Mouse (Mus musculus) MEL (cell line): ENCODE results near the gene Ess2. TPM values are rescaled to one million over a fixed set of nuclear protein-coding genes. Genes with fewer than 3 reads are reported as not detected.

Experiments
- DNase-seq: peaks from one replicate; pipeline ENCODE4 v3.0.0; 2011; ENCODE audit warnings: low read depth, low spot score
- H3K27ac ChIP-seq: 2 replicates; pipeline ENCODE4 v1.5.1; 2012; ENCODE audit warnings: low read depth, mild to moderate bottlenecking, control low read depth, low read length, moderate library complexity; ENCODE audit not compliant: control insufficient read depth
- H3K27me3 ChIP-seq, 2 experiments: fragments of 150-350 bp in 1 of 2; sonication (generic) in 1 of 2; 2 replicates each; pipeline ENCODE4 v1.6.1; 2012; ENCODE audit warnings: low read length in 2 of 2, mild to moderate bottlenecking in 2 of 2, improper control_type of control experiment in 1 of 2, moderate library complexity in 1 of 2; ENCODE audit not compliant: insufficient read depth in 2 of 2, control insufficient read depth in 1 of 2
- H3K36me3 ChIP-seq, 2 experiments: 2 replicates each; pipeline ENCODE4 v1.6.1; 2012 to 2014; ENCODE audit warnings: low read length in 2 of 2, improper control_type of control experiment in 1 of 2, inconsistent platforms in 1 of 2, mild to moderate bottlenecking in 1 of 2; ENCODE audit not compliant: insufficient read depth in 2 of 2, control insufficient read depth in 1 of 2
- H3K4me1 ChIP-seq, 2 experiments: fragments of 150-350 bp in 1 of 2; sonication (generic) in 1 of 2; 2 replicates each; pipeline ENCODE4 v1.6.1; 2012; ENCODE audit warnings: low read length in 2 of 2, improper control_type of control experiment in 1 of 2, mild to moderate bottlenecking in 1 of 2; ENCODE audit not compliant: insufficient read depth in 2 of 2, control insufficient read depth in 1 of 2
- H3K4me3 ChIP-seq, 2 experiments: fragments of 150-350 bp in 1 of 2; sonication (generic) in 1 of 2; 2 replicates each; pipeline ENCODE4 v1.5.1; 2012; ENCODE audit warnings: low read depth in 2 of 2, low read length in 2 of 2, mild to moderate bottlenecking in 2 of 2, moderate library complexity in 2 of 2, control low read depth in 1 of 2, improper control_type of control experiment in 1 of 2; ENCODE audit not compliant: control insufficient read depth in 1 of 2, insufficient read depth in 1 of 2
- H3K79me2 ChIP-seq: 2 replicates; pipeline ENCODE4 v1.6.1; 2012; ENCODE audit warnings: mild to moderate bottlenecking, low read length, moderate library complexity; ENCODE audit not compliant: control insufficient read depth, poor library complexity, insufficient read depth
- H3K9ac ChIP-seq: 2 replicates; pipeline ENCODE4 v1.6.1; 2012; ENCODE audit warnings: low read depth, mild to moderate bottlenecking, control low read depth, low read length, moderate library complexity; ENCODE audit not compliant: control insufficient read depth, poor library complexity, severe bottlenecking
- H3K9me3 ChIP-seq: fragments of 150-350 bp; sonication (generic); replicated peaks from 2 replicates; pipeline ENCODE4 v1.6.1; 2012; ENCODE audit warnings: mild to moderate bottlenecking, low read length, improper control_type of control experiment, moderate library complexity; ENCODE audit not compliant: insufficient read depth
- BHLHE40 ChIP-seq: IDR thresholded peaks from 2 replicates; pipeline ENCODE4 v1.6.1; 2012; ENCODE audit warnings: low read depth, mild to moderate bottlenecking, inconsistent platforms, low read length, improper control_type of control experiment, borderline replicate concordance
- CHD1 ChIP-seq: IDR thresholded peaks from 2 replicates; pipeline ENCODE4 v1.6.1; 2012; ENCODE audit warnings: low read depth, mild to moderate bottlenecking, inconsistent platforms, low read length, improper control_type of control experiment
- CHD2 ChIP-seq: IDR thresholded peaks from 2 replicates; pipeline ENCODE4 v1.6.1; 2011; ENCODE audit warnings: low read length, improper control_type of control experiment
- E2F4 ChIP-seq: IDR thresholded peaks from 2 replicates; pipeline ENCODE4 v1.6.1; 2011; ENCODE audit warnings: low read depth, low read length, improper control_type of control experiment, borderline replicate concordance
- ELF1 ChIP-seq: IDR thresholded peaks from 2 replicates; pipeline ENCODE4 v1.6.1; 2014; ENCODE audit warnings: low read depth, mild to moderate bottlenecking, inconsistent platforms, low read length, improper control_type of control experiment, moderate library complexity
- EP300 ChIP-seq, 2 experiments: IDR thresholded peaks; 2 replicates each; pipeline ENCODE4 v1.6.1; 2011; ENCODE audit warnings: improper control_type of control experiment in 2 of 2, low read length in 2 of 2, low read depth in 1 of 2, mild to moderate bottlenecking in 1 of 2
- GATA1 ChIP-seq: IDR thresholded peaks from 2 replicates; pipeline ENCODE4 v1.6.1; 2011; ENCODE audit warnings: low read depth, low read length, improper control_type of control experiment
- HCFC1 ChIP-seq: IDR thresholded peaks from 2 replicates; pipeline ENCODE4 v1.6.1; 2012; ENCODE audit warnings: low read depth, mild to moderate bottlenecking, inconsistent platforms, low read length, improper control_type of control experiment, moderate library complexity
- JUND ChIP-seq: IDR thresholded peaks from 2 replicates; pipeline ENCODE4 v1.6.1; 2011; ENCODE audit warnings: low read depth, mild to moderate bottlenecking, improper control_type of control experiment, low read length
- MAFK ChIP-seq: IDR thresholded peaks from 2 replicates; pipeline ENCODE4 v1.6.1; 2011; ENCODE audit warnings: low read depth, mild to moderate bottlenecking, low read length, improper control_type of control experiment, borderline replicate concordance
- MAZ ChIP-seq: IDR thresholded peaks from 2 replicates; pipeline ENCODE4 v1.6.1; 2012; ENCODE audit warnings: low read depth, mild to moderate bottlenecking, inconsistent platforms, low read length, improper control_type of control experiment
- MYB ChIP-seq: IDR thresholded peaks from 2 replicates; pipeline ENCODE4 v1.6.1; 2011; ENCODE audit warnings: mild to moderate bottlenecking, low read depth, low read length, improper control_type of control experiment
- NELFE ChIP-seq: IDR thresholded peaks from 2 replicates; pipeline ENCODE4 v1.6.1; 2011; ENCODE audit warnings: low read depth, low read length, improper control_type of control experiment
- POLR2A ChIP-seq, 2 experiments: IDR thresholded peaks; 2 replicates each; pipeline ENCODE4 v1.6.1; 2011 to 2012; ENCODE audit warnings: low read length in 2 of 2, mild to moderate bottlenecking in 2 of 2, control low read depth in 1 of 2, improper control_type of control experiment in 1 of 2, low read depth in 1 of 2, moderate library complexity in 1 of 2; ENCODE audit not compliant: control insufficient read depth in 1 of 2, insufficient read depth in 1 of 2, poor library complexity in 1 of 2
- POLR2AphosphoS2 ChIP-seq: IDR thresholded peaks from 2 replicates; pipeline ENCODE4 v1.6.1; 2011; ENCODE audit warnings: low read length, improper control_type of control experiment
- POLR2AphosphoS5 ChIP-seq: IDR thresholded peaks from 2 replicates; pipeline ENCODE4 v1.6.1; 2012; ENCODE audit warnings: low read depth, borderline replicate concordance, mild to moderate bottlenecking, inconsistent platforms, low read length, moderate library complexity, mixed read lengths
- RAD21 ChIP-seq: IDR thresholded peaks from 2 replicates; pipeline ENCODE4 v1.6.1; 2011; ENCODE audit warnings: mild to moderate bottlenecking, low read depth, low read length, improper control_type of control experiment
- RCOR1 ChIP-seq: IDR thresholded peaks from 2 replicates; pipeline ENCODE4 v1.6.1; 2012; ENCODE audit warnings: low read depth, mild to moderate bottlenecking, inconsistent platforms, low read length, improper control_type of control experiment
- SMC3 ChIP-seq: IDR thresholded peaks from 2 replicates; pipeline ENCODE4 v1.6.1; 2011; ENCODE audit warnings: low read depth, low read length, improper control_type of control experiment
- TAL1 ChIP-seq: IDR thresholded peaks from 2 replicates; pipeline ENCODE4 v1.6.1; 2012; ENCODE audit warnings: mild to moderate bottlenecking, inconsistent platforms, low read length, moderate library complexity, mixed read lengths
- TCF12 ChIP-seq: IDR thresholded peaks from 2 replicates; pipeline ENCODE4 v1.6.1; 2014; ENCODE audit warnings: low read depth, mild to moderate bottlenecking, inconsistent platforms, low read length, improper control_type of control experiment, moderate library complexity
- UBTF ChIP-seq: IDR thresholded peaks from 2 replicates; pipeline ENCODE4 v1.6.1; 2012; ENCODE audit warnings: low read depth, mild to moderate bottlenecking, inconsistent platforms, low read length, improper control_type of control experiment, moderate library complexity, borderline replicate concordance; ENCODE audit not compliant: insufficient read depth
- USF2 ChIP-seq, 2 experiments: IDR thresholded peaks; 2 replicates each; pipeline ENCODE4 v1.6.1; 2011 to 2012; ENCODE audit warnings: improper control_type of control experiment in 2 of 2, low read length in 2 of 2, borderline replicate concordance in 1 of 2, inconsistent platforms in 1 of 2, low read depth in 1 of 2, mild to moderate bottlenecking in 1 of 2; ENCODE audit not compliant: insufficient read depth in 1 of 2
- ZKSCAN1 ChIP-seq: IDR thresholded peaks from 2 replicates; pipeline ENCODE4 v1.6.1; 2012; ENCODE audit warnings: low read depth, mild to moderate bottlenecking, inconsistent platforms, low read length, improper control_type of control experiment, moderate library complexity
- ZMIZ1 ChIP-seq: IDR thresholded peaks from 2 replicates; pipeline ENCODE4 v1.6.1; 2012; ENCODE audit warnings: low read depth, mild to moderate bottlenecking, inconsistent platforms, low read length, improper control_type of control experiment, moderate library complexity
- ZNF384 ChIP-seq: IDR thresholded peaks from 2 replicates; pipeline ENCODE4 v1.6.1; 2012; ENCODE audit warnings: low read depth, mild to moderate bottlenecking, inconsistent platforms, low read length, improper control_type of control experiment
- polyA plus RNA-seq, 2 experiments: library from polyadenylated mRNA; stranded (reverse) in 1 of 2; unstranded in 1 of 2; fragments of >175 nt in 1 of 2; fragments of >200 nt in 1 of 2; gene quantifications; 2 replicates each; pipeline versions ENCODE4 v1.2.1 to v1.2.4; 2012; ENCODE audit warnings: low replicate concordance in 2 of 2, low read depth in 1 of 2; ENCODE audit not compliant: insufficient read length in 2 of 2, insufficient read depth in 1 of 2, missing spikeins in 1 of 2
- total RNA-seq: library from RNA; depleted of rRNA; stranded (reverse); fragments of 300-350 nt; gene quantifications from 2 replicates; pipeline ENCODE4 v1.2.3, GENCODE M21; 2012

Gene Ess2
- total and polyA plus RNA-seq, 3 experiments: 21.7 to 26.8 TPM; not detected in 1

- Histone ChIP-seq H3K27me3 (no peaks in the 10 kb centered on the region), H3K4me3 (no peak within 1 kb of the TSS), H3K9me3 (no peaks in the 10 kb centered on the region), H3K27ac (no peak within 1 kb of the TSS), H3K36me3 (peaks cover 0 to 11% of the 10 kb centered on the region in 2 experiments; a peak in 1 of 4 replicates), H3K4me1 (peaks cover 6 to 14% of the 10 kb centered on the region in 2 experiments), H3K9ac (no peak within 1 kb of the TSS), H3K79me2 (peaks cover 16% of the 10 kb centered on the region)
- TF ChIP-seq RAD21: no peak
- TF ChIP-seq MAFK: no peak
- TF ChIP-seq UBTF: no peak
- TF ChIP-seq POLR2AphosphoS5: no peak
- TF ChIP-seq RCOR1: no peak
- TF ChIP-seq MAZ: no peak
- TF ChIP-seq ZKSCAN1: no peak
- TF ChIP-seq ZMIZ1: no peak
- DNase-seq: no peak
These were observed 17.2 kb downstream of the Ess2 start, which contains the start of gene Tssk1 for GRCm38 (mm10) chr16:17893923-17894322. TSS of gene Tssk1 (plus strand) at chr16:17894223.

GRCm38 (mm10) chr16:17892606-17893005 is 18.5 kb downstream of the Ess2 start:
- Histone ChIP-seq H3K27me3 (no peaks in the 10 kb centered on the region), H3K4me3 (no peak overlapping the region), H3K27ac (no peak overlapping the region), H3K9ac (no peak overlapping the region), H3K9me3 (no peaks in the 10 kb centered on the region), H3K4me1 (peaks cover 6 to 14% of the 10 kb centered on the region in 2 experiments), H3K79me2 (peaks cover 16% of the 10 kb centered on the region), H3K36me3 (peaks cover 0 to 11% of the 10 kb centered on the region in 2 experiments; a peak in 1 of 4 replicates)
- TF ChIP-seq ELF1 (no peak), GATA1 (no peak), USF2 (IDR thresholded peaks at IDR 0.05; ENCODE audit: borderline replicate concordance in 1 of 2, insufficient read depth in 1 of 2, low read depth in 1 of 2, low read length in 2 of 2) (no peak), UBTF (no peak), CHD2 (no peak), NELFE (no peak)
- DNase-seq: no peak

- peak; percentile 96 for DNase-seq
- Histone ChIP-seq H3K27me3 (no peaks in the 10 kb centered on the region), H3K4me1 (peaks cover 6 to 18% of the 10 kb centered on the region in 2 experiments), H3K9me3 (no peaks in the 10 kb centered on the region), H3K4me3 (peak within 1 kb of the TSS; percentile 97 to 100), H3K36me3 (peaks cover 0 to 15% of the 10 kb centered on the region in 2 experiments; a peak in 3 of 4 replicates), H3K9ac (peak within 1 kb of the TSS; percentile 98), H3K27ac (peak within 1 kb of the TSS; percentile 59), H3K79me2 (peaks cover 21% of the 10 kb centered on the region)
- TF ChIP-seq JUND: no peak
- TF ChIP-seq MYB: no peak
- peak; percentile 82 to 91; a peak in 3 of 4 replicates for TF ChIP-seq POLR2A (IDR thresholded peaks at IDR 0.05; ENCODE audit: control insufficient read depth in 1 of 2, insufficient read depth in 1 of 2, low read depth in 1 of 2, low read length in 2 of 2, poor library complexity in 1 of 2)
- TF ChIP-seq MAFK: no peak
- no peak for TF ChIP-seq ZNF384
- no peak for TF ChIP-seq USF2 (IDR thresholded peaks at IDR 0.05; ENCODE audit: borderline replicate concordance in 1 of 2, insufficient read depth in 1 of 2, low read depth in 1 of 2, low read length in 2 of 2)
- no peak for TF ChIP-seq CHD1
- TF ChIP-seq BHLHE40: no peak
- TF ChIP-seq SMC3: no peak
- no peak for TF ChIP-seq EP300 (IDR thresholded peaks at IDR 0.05; ENCODE audit: low read depth in 1 of 2, low read length in 2 of 2)
- no peak for TF ChIP-seq ZKSCAN1
- peak; percentile 49; the same call in 1 of the 2 replicates for TF ChIP-seq HCFC1
- peak; percentile 75 for TF ChIP-seq POLR2AphosphoS2
- no peak for TF ChIP-seq E2F4
- 0 out of 2 replicates have a peak, but pooled peaks have one; percentile 19 for TF ChIP-seq TCF12
- TF ChIP-seq NELFE: peak; percentile 84
- TF ChIP-seq TAL1: no peak
- 0 out of 2 replicates have a peak, but pooled peaks have one; percentile 2 for TF ChIP-seq UBTF
These were observed 19.6 kb downstream of the Ess2 start, which contains the start of gene Gm20518 for GRCm38 (mm10) chr16:17891567-17891959. TSS of gene Gm20518 (minus strand) at chr16:17891671.
